Mouse (Mus musculus) lung, postnatal 25 days (tissue): ENCODE measurements at regions not wholly inside any gene's neighbourhood (a gene's known extent, or its start where the extent isn't known, plus 50 kb on each side); places are given as distances from the start of the nearest gene placed in this dataset.
"Not testable (repeated sequence)": the region's sequence is repeated elsewhere in the genome, so short reads cannot be mapped to it uniquely, and the experiment has no call there.

ENCODE experiments used
- DNase-seq: peaks from one replicate; pipeline ENCODE4 v3.0.0; 2022; ENCODE audit warnings: low spot score

GRCm38 (mm10) chr4:110038696-110039095 is 60.8 kb downstream of the Dmrta2 start:
- DNase-seq = no peak

- DNase-seq = no peak
Measured at GRCm38 (mm10) chr4:110044851-110045618, 67.2 kb downstream of the Dmrta2 start.

DNA sequence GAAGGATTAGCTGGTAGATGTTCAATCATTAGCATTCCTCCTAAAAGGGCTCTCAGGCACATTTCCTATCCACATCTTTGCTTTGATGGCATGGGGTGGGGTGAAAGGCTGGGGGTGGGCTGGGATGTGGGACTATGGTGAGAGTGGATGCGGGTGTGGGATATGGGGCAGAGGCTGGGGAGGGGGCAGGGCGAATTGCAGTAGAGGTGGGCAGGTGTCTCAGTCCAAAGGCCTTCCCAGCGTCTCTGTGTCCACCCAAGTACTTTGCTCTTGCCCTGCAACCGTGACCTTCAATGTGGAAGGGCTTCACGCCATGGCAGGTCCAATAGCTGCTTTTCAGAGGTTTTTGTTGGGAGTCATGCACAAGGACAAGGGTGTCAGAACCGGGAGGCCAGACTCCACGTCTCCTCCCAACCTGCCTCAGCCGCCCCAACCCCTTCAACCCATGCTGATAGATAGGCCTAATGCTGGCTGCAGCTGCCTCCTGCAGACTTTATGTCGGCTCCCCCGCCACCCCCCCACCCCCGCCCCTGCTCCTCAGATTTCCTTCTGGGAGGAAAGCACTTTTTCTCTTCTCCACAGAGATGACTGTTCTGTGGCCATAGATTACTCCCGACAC is 67.9 kb downstream of the Dmrta2 start:
- DNase-seq = no peak

- DNase-seq = no peak
Measured at GRCm38 (mm10) chr4:110046270-110046651, 68.4 kb downstream of the Dmrta2 start.

- DNase-seq = peak; percentile 64
Measured at GRCm38 (mm10) chr4:110050393-110051280, 72.8 kb downstream of the Dmrta2 start.

DNA sequence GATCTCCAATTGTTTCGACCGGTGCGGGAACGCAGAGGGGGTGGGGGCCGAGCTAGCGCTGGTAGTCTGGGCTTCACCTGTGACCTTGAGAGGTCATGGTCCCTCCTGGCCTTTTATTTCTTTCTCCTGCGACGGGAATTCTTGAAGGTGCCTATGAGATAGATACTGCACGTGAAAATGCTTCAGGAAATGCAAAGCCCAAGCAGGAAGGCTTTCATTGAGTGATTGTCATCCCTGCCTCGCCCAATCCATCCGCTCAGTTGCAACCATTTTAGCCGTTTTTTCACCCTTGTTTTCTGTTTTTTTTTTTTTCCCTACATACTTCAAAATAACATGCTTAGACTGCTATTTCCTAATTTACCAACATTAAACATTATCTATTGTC is 73.4 kb downstream of the Dmrta2 start:
- DNase-seq = no peak

- no peak for DNase-seq
Measured at GRCm38 (mm10) chr4:110051872-110052271, 74.0 kb downstream of the Dmrta2 start.

GRCm38 (mm10) chr4:110052998-110053397 is 75.1 kb downstream of the Dmrta2 start:
- no peak for DNase-seq

DNA sequence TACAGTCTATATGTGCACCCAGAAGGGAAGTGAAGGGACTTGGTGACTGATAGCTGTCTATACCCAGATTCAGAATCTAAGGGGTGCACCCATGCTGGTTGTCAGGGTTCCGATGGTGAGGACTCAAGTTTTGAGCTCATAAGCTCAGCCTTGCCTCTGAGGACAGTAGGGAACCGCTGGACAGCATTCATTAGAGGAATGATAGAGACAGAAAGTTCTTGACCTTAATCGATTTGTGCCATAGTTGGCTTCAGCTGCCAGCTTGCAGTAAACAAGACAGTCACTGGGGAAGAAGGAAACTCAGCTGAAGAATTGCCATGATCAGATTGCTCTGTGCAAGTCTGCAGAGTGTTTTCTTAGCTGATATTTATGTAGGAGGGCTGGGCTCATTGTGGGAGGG is 96.0 kb downstream of the Dmrta2 start:
- no peak for DNase-seq

GRCm38 (mm10) chr4:110083371-110083770 is 105.5 kb downstream of the Dmrta2 start:
- no peak for DNase-seq

DNA sequence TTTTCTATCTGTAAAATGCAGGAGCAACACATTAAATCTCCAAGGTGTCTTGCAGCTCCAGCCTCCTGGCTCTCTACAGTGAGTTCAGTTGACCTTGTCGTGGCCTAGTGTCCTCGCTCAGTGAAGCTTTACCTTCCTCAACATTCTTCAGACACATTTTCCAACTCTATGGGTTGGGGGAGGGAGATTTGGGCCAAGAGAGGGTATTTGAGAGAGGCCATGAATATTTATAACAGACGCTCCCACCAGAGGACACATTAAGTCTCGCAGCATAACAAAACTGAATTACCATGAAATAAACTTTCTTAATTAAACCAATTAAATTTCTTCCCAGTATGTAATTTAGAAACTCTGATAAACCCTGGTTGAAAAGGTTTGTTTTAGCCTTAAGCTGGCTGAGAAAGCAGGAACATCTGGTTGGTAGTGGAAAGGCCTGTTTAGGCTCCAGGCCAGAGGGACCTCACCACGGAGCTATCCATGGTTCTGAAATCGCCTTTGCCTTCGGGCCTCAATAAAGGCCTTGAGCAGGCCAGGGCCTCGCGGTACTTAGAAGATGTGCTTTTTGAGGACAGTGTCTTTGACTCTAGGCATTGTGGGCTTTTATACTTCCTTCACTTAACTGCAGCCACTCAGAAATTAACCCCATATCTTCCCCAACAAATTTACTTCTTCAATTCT is 109.9 kb downstream of the Dmrta2 start:
- peak; percentile 9 for DNase-seq

GRCm38 (mm10) chr4:110093040-110093820 is 115.4 kb downstream of the Dmrta2 start:
- no peak for DNase-seq

DNA sequence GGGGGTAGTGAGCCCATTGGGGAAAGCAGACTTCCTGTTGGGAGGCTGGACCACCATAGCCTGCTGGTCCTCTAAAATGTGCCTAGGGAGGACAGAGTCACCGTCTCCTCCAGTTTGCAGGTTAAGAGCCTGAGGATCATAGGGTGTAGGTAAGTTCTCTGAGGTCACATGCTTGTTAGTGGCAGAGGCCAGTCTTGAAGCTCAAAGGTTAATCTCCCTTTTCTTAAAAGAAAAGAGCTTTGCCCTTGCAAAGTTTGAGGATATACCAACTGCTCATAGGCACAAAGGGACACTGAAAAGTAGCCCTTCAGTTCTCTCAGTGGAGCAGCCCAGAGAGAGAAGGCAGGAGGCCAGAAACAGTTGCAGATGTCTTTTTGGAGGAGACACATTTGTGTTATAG is 116.7 kb downstream of the Dmrta2 start:
- DNase-seq = no peak

GRCm38 (mm10) chr4:110095760-110096593 is 118.1 kb downstream of the Dmrta2 start:
- no peak for DNase-seq

DNA sequence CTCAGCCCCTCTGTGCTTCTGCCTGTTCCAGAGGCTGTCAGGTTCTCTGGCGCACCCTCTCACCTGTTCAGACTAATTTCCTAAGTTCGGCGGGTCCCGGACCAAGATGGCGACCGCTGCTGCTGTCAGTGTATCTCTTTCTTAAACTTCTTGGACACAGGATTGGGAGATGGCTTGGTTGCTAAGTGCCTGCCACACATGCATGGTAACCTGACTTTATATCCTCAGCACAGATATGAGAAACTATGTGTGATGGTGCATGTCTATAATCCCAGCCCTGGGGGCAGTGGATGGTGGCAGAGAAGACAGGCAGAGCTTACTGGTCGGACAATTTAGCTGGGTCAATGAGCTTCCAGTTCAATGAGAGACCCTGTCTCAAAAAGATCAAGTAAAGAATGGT is 126.3 kb downstream of the Dmrta2 start:
- DNase-seq = not testable (repeated sequence)

DNA sequence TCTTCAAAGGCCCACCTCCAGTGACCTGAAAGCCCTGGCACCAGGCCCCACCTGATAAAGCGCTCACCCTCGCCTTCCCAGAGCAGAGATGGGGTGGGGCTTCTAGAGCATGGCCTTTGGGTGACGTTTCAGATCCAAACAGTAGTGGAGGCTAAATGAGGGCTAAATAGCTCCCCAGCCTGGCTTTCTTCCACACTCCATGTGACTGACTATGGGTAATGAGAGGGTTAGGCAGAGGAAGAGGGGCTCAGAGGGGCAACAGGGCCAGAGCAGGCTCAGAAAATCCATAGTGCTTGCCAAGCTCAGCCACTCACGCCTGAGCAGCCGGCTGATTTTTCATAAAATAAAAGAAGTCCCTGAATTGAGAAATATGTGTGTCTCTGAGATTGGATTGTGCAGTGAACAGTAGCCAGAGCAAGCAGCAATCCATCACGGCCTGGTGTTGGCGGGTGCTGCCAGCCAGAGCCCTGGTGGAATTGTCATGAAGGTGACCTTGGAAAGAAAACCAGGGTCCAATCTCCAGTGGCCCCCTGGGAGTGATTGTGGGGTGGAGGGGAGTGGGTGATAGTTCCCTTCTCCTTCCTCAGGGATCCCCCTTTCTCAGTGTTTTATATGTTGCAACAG is 128.9 kb downstream of the Dmrta2 start:
- DNase-seq = no peak

- no peak for DNase-seq
Measured at GRCm38 (mm10) chr4:110119438-110119837, 141.6 kb downstream of the Dmrta2 start.

DNA sequence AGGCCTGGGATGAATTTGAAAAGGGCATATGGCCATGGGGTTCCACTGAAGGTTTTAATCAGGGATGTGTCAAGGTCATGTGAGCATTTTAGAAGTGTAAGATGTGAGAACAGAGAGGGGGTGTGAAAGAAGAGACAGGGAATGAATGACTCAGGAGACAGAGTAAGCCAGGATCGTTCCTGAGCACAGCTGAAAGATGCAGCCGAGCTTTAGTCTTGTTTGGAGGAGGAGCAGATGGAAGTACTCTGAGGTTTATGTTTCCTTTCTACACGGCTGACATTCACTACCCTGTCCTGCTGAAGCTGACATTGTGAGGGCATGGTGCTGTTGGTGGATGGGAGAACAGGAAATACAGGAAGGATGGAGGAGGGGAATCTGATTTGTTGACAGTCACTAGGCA is 142.0 kb downstream of the Dmrta2 start:
- no peak for DNase-seq

DNA sequence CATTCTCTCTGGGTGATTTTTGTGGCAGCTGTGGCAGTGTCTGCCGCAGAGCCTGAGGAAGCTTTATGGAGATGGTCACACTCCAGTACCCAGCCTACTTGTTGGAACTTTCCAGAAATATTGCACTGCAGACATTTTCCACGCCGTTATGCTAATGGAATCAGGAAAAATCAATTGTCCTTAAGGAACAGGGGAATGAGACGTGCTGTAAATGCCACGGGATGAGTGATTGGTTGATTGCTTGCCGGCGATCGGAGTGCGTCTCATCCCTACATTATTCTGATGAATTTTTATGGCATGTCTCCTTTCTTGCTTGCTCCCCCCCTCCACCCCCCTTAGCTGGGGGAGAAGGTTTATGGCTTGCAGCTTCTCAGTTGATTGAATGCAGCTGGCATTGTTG is 142.9 kb downstream of the Dmrta2 start:
- no peak for DNase-seq

- DNase-seq = no peak
Measured at GRCm38 (mm10) chr4:110121447-110121846, 143.6 kb downstream of the Dmrta2 start.
